Comparison of ENCODE assay signal across 8 mouse cellular contexts in genomic region chr17:23676473-23677031, GRCm38 (mm10). TPM values are rescaled to one million over a fixed set of nuclear protein-coding genes. Genes with fewer than 3 reads are reported as not detected.
DNase-seq lines count a peak whose midpoint lies in the region; ATAC-seq and TF ChIP-seq lines count a peak whose summit lies in the region.

No protein-coding gene starts in this region.

- ATAC-seq in kidney, postnatal 0 days (replicated peaks; ENCODE audit: low FRiP score, low read depth): 0 out of 2 replicates have a peak, but pooled peaks have one; percentile 11

- H3K4me1 ChIP-seq in kidney, postnatal 0 days (replicated peaks; ENCODE audit: insufficient read depth, low read length): peaks cover 27% of the 10 kb centered on the region
- peaks cover 68% of the 10 kb centered on the region for H3K4me1 ChIP-seq in midbrain, embryonic 10.5 days

- H3K36me3 ChIP-seq in kidney, postnatal 0 days (ENCODE audit: insufficient read depth, low read length): no peaks in the 10 kb centered on the region
- H3K36me3 ChIP-seq in midbrain, embryonic 10.5 days: no peaks in the 10 kb centered on the region

- peak overlapping the region; percentile 93 for H3K4me2 ChIP-seq in kidney, postnatal 0 days (ENCODE audit: low read length)

- peaks cover 10% of the 10 kb centered on the region; the same call in 1 of the 2 replicates for H3K27me3 ChIP-seq in kidney, postnatal 0 days (ENCODE audit: insufficient read depth, low read length)
- H3K27me3 ChIP-seq in midbrain, embryonic 10.5 days (ENCODE audit: low read depth, poor library complexity, severe bottlenecking): peaks cover 75% of the 10 kb centered on the region

- peak; percentile 62 for DNase-seq in urinary bladder, adult 2 months (ENCODE audit: low spot score)
- DNase-seq in urinary bladder, postnatal 4 days (ENCODE audit: low spot score in 2 of 2): no peak
- DNase-seq in cerebellum, postnatal 14 days: peak; percentile 63 to 68
- peak; percentile 40 to 61 for DNase-seq in heart, adult 9 months (ENCODE audit: low spot score in 2 of 2)
- DNase-seq in kidney, postnatal 0 days (ENCODE audit: low spot score): no peak
- peak; percentile 51 for DNase-seq in midbrain, embryonic 10.5 days (ENCODE audit: low spot score)
- peak; percentile 46 for DNase-seq in yolk sac, embryonic 10.5 days (ENCODE audit: low spot score)
- no peak for DNase-seq in layer of hippocampus, adult 9-10 months (ENCODE audit: low spot score)

- no peaks in the 10 kb centered on the region for H3K9me3 ChIP-seq in kidney, postnatal 0 days (replicated peaks; ENCODE audit: low read length)
- no peaks in the 10 kb centered on the region for H3K9me3 ChIP-seq in midbrain, embryonic 10.5 days (replicated peaks)

- under 1% methylated on average over 37 of the region's 37 CpGs for WGBS in kidney, postnatal 0 days
- under 1% methylated on average over 37 of the region's 37 CpGs for WGBS in midbrain, embryonic 10.5 days

- peak overlapping the region; percentile 72 for H3K27ac ChIP-seq in kidney, postnatal 0 days
- peak overlapping the region; percentile 59 for H3K27ac ChIP-seq in midbrain, embryonic 10.5 days (replicated peaks)

- H3K4me3 ChIP-seq in kidney, postnatal 0 days (replicated peaks; ENCODE audit: low read depth, low read length): peak overlapping the region; percentile 48
- H3K4me3 ChIP-seq in midbrain, embryonic 10.5 days: peak overlapping the region; percentile 67

- no peak for TF ChIP-seq CTCF in kidney, postnatal 0 days (IDR thresholded peaks at IDR 0.05; ENCODE audit: low read depth)

- peak overlapping the region; percentile 47 for H3K9ac ChIP-seq in kidney, postnatal 0 days (ENCODE audit: low read depth, low read length)

RNA-seq across cellular contexts. Expression of gene Tnfrsf12a, which starts 0.7 kb away (rescaled TPM):
- polyA plus RNA-seq in urinary bladder, adult 2 months (2012; rRNA removed): 17.4 and 26.7 TPM in 2 replicates
- polyA plus RNA-seq in kidney, postnatal 0 days (2015; fragmentation: Nextera tagmentation; extraction: Ambion mirVana): 47.0 and 50.0 TPM in 2 replicates
- 3.2 and 3.8 TPM in 2 replicates for polyA plus RNA-seq in midbrain, embryonic 10.5 days (2016; fragmentation: Nextera tagmentation; extraction: Ambion mirVana)

RNA-seq across cellular contexts. Expression of gene Cldn6, which starts 2.5 kb away (rescaled TPM):
- 0.04 TPM in 1 of 2 replicates, not detected in the other for polyA plus RNA-seq in urinary bladder, adult 2 months (2012; rRNA removed)
- polyA plus RNA-seq in kidney, postnatal 0 days (2015; fragmentation: Nextera tagmentation; extraction: Ambion mirVana): 131 and 155 TPM in 2 replicates
- 3.5 and 10.1 TPM in 2 replicates for polyA plus RNA-seq in midbrain, embryonic 10.5 days (2016; fragmentation: Nextera tagmentation; extraction: Ambion mirVana)

RNA-seq across cellular contexts. Expression of gene Thoc6, which starts 2.9 kb away (rescaled TPM):
- 13.2 and 16.9 TPM in 2 replicates for polyA plus RNA-seq in urinary bladder, adult 2 months (2012; rRNA removed)
- 32.3 and 35.5 TPM in 2 replicates for polyA plus RNA-seq in kidney, postnatal 0 days (2015; fragmentation: Nextera tagmentation; extraction: Ambion mirVana)
- polyA plus RNA-seq in midbrain, embryonic 10.5 days (2016; fragmentation: Nextera tagmentation; extraction: Ambion mirVana): 74.2 and 77.3 TPM in 2 replicates

RNA-seq across cellular contexts. Expression of gene Hcfc1r1, which starts 3.2 kb away (rescaled TPM):
- 136 and 183 TPM in 2 replicates for polyA plus RNA-seq in urinary bladder, adult 2 months (2012; rRNA removed)
- polyA plus RNA-seq in kidney, postnatal 0 days (2015; fragmentation: Nextera tagmentation; extraction: Ambion mirVana): 116 and 120 TPM in 2 replicates
- 29.5 and 36.4 TPM in 2 replicates for polyA plus RNA-seq in midbrain, embryonic 10.5 days (2016; fragmentation: Nextera tagmentation; extraction: Ambion mirVana)

RNA-seq across cellular contexts. Expression of gene Cldn9, which starts 7.3 kb away (rescaled TPM):
- polyA plus RNA-seq in urinary bladder, adult 2 months (2012; rRNA removed): not detected in 2 replicates
- 41.2 and 41.8 TPM in 2 replicates for polyA plus RNA-seq in kidney, postnatal 0 days (2015; fragmentation: Nextera tagmentation; extraction: Ambion mirVana)
- 1.5 and 3.1 TPM in 2 replicates for polyA plus RNA-seq in midbrain, embryonic 10.5 days (2016; fragmentation: Nextera tagmentation; extraction: Ambion mirVana)

Comparison
In these comparisons a context has a peak if more than half of its experiments do, and no peak if none do; other contexts are left out.
1. DNase-seq: peak in urinary bladder, adult 2 months (single experiment), cerebellum, postnatal 14 days (2 of 2), heart, adult 9 months (2 of 2), midbrain, embryonic 10.5 days (single experiment) and yolk sac, embryonic 10.5 days (single experiment); none in urinary bladder, postnatal 4 days (0 of 2), kidney, postnatal 0 days (single experiment) and layer of hippocampus, adult 9-10 months (single experiment).
2. RNA of gene Cldn6, which starts 2.5 kb away (polyA plus RNA-seq): 131 to 155 TPM in kidney, postnatal 0 days; 3.5 to 10.1 TPM in midbrain, embryonic 10.5 days and 0.04 TPM in urinary bladder, adult 2 months; every median in the first group is over 10 times any median in the second.